Mouse (Mus musculus): ENCODE measurements around the gene Faim.
A peak's percentile ranks its signal among the peaks of the same experiment; 100 is the strongest.

The Faim gene

DNA sequence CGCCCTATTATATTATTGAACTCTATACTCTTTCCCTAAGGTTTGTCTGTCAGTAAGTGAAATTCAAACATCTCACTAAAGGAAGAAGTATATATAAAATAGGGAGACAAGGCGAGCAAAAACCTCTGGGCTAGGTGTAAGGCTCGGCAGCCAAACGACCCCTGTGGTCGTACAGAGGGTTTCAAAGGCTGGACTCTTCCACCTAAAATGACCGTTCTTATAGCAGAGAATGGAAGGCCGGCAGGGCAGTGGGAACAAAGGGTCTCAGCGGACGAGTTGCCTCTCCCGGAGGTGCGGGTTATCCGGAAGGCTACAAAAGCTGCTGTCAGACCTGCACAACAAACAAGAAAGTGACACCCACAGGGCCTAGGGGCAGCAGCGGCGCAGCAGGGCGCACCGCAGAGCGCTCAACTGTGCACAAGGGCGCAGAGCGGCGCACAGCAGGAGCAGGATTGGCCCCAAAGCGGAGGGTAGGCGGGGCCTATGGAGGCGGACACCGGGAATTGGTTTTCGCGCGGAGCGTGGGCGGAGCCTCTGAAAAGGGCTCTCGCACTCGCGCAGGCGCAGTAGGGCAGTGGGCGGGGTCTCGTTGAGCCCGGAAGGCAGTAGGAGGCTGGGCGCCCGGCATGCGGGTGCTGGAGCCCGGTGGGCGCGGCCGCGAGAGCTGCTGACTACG lies at the start of gene Faim:
TSS of gene Faim (plus strand) at position 574 of the 676 bp plus-strand sequence.
- peak; percentile 97 for DNase-seq (ENCODE audit: low read depth, low spot score)

DNA sequence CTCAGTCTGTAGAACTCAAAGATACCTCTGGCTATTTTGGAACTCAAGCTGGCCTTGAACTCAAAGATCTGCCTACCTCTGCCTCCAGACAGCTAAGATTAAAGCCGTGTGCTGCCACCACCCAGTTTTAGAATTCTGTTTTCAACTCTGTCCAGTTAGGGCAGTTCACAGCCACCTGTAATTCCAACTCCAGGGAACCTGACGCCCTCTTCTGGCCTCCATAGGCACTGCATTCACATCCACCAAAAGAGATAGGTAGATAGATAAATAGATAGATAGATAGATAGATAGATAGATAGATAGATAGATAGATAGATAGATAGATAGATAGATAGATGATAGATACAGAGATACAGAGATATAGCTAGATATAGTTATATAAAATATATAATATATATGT lies 46.9 kb upstream of the Faim start:
- peak; percentile 7 for DNase-seq (ENCODE audit: low read depth, low spot score)

DNA sequence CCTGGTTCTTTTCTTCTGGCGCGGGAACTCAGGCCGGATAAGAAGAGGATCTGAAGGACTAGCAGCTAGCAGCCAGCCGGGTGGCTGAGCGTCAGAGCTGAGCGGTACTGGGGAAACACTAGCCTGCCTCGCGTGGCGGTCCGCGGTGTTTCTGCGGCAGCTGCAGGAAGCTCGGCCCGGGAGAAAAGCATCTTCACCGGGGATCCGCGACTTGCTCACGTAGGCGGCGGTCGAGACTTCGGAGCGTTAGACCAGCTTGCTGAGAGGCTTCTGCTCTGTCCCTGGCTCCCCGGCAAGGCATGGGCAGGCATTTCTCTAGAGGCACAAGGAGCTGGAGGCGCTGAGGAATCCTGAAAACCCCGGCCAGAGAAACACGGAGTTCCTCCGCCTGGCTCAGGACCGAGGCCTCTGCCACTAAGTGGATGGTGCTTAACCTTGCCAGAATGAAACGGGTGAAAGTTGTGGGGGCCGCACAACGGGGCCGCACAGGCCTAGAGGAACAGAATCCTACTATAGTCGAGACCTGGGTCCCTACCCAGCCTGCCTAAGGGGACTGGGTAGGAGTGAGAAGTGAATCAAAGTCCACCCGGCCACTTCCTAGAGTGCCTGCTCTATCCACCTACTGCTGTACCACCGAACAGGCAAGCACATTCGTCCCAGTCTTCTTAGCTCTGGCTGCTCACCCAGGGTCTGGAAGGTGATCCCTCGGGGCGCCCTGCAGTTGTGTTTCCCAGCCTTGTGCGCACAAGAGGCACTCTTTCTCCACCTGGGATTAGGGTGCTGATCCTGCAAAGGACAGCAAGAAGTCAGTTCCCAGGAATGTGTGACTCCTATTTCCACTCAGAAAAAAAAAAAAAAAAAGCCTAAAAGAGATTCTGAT lies 33.8 kb upstream of the Faim start:
- DNase-seq (ENCODE audit: low read depth, low spot score): no peak

DNA sequence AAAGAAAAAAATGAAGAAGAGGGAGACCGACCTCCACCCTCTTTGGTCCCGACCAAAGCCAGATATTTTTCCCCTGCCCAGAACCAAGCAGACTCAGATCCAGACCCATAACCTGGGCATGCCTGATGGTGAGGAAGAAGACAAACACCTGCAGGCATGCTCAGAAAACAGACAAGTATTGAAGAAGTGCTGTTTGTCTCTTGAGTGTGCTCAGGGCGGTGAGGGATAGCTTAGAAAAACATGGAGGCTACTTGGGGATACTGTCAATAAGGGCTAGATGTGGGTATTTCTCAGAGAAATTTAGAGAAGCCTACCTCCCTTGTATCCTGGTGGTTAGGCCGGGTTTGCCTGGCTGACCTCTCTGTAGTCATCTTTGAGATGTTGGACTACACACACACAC lies 32.9 kb upstream of the Faim start:
- DNase-seq (ENCODE audit: low read depth, low spot score): no peak

DNA sequence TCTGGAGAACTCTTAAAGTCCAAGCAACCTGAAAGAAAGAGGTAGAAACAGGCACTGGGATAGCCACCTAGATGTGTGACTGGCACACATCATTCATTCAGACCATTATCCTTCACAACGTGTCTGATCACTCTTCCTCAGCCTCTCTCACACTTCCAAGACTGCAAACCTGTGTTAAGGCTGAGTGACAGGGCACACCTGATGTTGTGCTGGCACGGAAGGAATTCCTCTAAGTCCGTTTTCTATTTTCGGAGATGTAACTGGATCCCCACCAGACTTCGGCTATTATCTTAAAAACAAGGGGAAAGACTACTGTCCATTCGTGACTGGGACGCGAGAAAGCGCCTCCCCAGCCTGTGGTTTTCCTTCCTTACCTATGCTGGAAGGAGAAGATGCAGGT lies 32.3 kb upstream of the Faim start:
- DNase-seq (ENCODE audit: low read depth, low spot score): no peak

DNA sequence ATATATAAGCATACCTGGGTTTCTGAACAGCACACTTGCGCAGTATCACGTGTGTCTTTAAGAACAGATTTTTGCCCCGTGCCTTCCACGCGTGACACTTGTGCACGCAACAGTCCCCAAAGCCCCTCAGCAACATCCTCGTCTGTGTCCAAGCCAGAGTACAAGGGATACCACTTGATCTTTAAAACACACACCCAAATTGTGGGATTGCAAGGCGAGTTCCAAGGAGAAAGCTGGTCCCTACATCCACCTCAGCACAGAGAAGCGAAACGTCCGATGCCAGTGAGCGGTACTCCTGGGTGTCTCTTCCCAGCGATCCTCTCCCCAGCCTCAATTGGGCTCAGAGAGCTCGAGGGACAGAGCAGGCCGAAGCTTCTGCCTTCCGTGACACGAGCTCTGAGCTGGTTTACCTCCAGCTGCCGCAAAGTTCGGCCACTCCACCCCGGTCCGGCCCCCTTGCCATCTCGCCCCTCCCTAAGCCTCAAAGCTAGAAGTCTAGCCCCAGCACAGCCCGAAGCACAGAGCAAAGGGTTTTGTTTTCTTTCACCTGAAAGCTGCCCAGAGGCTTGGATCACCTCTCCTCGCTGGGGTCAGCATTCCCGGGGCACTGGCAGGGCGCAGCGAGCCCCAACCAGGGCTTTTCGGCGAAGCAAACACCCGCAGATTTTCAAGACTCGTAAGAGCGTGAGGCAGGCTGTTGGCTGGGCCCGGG lies 31.6 kb upstream of the Faim start:
- no peak for DNase-seq (ENCODE audit: low read depth, low spot score)

DNA sequence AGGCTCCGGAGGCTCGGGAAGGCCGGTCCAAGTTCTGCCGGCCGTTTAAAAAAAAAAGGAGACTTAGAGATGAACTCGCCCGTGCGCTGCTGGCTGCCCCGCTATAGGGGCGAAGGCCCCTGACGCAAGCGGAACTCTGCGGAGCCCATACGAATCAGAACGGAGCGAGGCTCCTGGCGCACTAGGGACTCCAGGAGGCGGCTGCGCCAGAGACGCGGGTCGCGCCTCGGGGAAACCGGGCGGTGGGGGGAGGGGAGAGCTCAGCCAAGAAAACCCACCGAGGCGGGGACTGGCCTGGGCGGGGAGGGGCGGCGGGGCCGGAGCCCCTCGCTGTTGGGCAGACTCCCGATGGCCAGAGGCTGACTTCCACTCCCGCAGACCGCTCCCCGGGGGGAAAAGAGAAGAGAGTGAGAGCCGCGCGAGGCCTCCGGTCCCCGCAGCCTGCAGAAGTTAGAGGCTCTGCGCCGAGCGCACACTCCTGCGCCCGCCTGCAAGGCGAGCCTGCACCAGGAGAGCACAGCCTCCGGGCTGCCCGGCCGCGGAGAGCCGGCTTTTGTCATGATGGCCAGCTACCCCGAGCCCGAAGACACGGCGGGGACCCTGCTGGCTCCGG lies 31.0 kb upstream of the Faim start, which contains the start of gene Foxl2:
TSS of gene Foxl2 (plus strand) at position 186 of the 613 bp plus-strand sequence.
- no peak for DNase-seq (ENCODE audit: low read depth, low spot score)

DNA sequence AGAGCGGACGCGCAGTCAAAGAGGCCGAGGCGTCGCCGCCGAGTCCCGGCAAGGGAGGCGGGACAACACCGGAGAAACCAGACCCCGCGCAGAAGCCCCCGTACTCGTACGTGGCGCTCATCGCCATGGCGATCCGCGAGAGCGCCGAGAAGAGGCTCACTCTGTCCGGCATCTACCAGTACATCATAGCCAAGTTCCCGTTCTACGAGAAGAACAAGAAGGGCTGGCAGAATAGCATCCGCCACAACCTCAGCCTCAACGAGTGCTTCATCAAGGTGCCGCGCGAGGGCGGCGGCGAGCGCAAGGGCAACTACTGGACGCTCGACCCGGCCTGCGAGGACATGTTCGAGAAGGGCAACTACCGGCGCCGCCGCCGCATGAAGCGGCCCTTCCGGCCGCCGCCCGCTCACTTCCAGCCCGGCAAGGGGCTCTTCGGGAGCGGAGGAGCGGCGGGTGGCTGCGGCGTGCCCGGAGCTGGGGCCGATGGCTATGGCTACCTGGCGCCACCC lies 30.4 kb upstream of the Faim start:
- DNase-seq (ENCODE audit: low read depth, low spot score): no peak

DNA sequence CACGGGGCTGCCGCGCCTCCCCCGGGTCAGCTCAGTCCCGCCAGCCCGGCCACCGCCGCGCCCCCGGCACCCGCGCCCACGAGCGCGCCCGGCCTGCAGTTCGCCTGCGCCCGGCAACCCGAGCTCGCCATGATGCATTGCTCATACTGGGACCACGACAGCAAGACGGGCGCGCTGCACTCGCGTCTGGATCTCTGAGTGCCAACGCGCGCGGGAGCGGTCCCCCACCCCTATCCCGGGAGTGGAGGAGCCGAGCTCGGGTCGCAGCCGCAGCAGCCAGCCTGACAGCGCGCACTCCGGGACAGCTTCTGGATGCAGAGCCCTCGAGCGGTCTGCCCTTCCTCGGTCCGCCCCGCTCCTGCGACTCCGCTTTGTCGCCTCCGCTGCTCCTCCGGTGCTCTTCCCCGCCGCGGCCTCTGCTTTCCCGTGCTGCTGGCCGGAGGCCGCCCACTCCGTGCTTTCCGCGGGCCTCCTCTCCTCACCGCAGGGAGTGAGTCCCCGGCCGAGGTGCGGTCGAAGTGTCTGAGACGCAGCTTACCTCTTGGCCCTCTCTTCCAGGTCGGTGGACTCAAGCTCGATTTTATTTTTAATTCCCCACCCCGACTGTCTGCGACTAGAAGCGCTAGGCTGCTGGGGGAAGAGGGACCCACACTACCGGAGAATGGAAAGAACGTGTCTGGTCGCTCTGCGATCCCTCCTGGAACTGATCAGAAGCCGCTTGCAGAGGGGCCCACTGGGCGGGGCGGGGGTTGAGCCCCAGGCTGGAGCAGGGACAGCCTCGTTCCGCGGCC lies 29.4 kb upstream of the Faim start:
- DNase-seq (ENCODE audit: low read depth, low spot score): no peak

DNA sequence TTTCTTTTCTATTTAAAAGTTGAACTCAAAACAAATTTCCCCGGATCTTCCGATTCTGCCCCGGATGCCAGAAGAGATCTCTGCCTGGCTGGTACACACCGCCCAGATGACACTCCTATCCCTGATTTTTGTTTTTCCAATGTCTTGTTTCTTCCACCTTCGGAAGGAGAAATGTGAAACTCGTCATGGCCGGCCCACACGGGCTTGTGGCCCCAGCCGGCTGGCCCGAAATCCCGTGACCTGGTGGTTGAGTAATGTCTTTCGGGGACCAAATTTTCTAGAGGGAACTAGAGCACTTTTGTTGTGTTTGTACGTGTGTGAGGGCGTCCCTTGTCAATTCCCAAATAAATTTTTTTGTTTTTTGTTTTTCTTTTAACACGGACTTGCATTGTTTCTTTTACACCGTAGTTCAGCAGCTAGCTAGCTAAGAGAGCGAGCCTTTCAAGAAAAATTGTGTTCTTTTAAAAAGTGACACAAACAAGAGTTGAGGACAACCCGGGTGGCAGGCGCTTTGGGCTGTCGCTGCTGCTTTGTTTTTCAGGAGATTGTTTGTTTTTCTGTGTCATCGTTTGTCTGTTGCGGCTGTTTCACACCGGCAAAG lies 28.3 kb upstream of the Faim start:
- no peak for DNase-seq (ENCODE audit: low read depth, low spot score)

DNA sequence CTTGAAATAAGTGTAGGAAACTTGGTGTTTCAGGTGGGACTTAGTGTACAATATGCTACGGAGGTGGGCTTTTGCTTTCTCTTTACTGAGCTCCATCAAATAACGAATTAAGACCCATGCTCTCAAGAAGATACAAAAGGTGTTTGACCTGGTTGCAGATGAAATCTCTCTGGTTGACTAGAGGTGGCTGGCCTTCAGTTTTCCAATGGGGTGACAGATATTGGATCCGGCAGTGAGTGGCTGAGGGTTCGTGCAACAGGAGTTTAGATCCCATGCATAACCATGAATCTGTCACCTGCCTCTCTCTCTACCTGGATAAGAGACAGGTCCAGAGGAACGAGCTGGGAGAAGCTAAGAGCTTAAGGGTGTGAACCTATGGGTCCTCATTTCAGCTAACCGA lies 27.5 kb upstream of the Faim start:
- no peak for DNase-seq (ENCODE audit: low read depth, low spot score)

DNA sequence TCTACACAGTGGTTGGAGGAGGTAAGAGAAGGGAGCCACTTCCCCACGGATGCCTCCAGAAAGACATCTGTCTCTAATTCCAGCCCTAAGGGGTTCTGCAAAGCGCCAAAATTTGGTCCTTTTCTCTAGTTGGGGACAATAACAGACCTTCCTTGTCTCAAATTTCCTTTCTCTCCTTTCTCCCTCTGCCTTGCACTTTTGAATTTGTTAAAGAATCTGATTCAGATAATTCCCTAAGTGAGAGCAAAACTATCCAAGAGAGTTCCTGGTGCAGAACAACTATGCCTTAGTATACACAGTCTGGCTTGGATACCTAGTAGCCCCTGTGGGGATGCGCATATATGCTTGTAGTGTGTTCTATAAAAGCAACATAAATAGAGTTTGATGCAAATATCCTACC lies 26.3 kb upstream of the Faim start:
- no peak for DNase-seq (ENCODE audit: low read depth, low spot score)

DNA sequence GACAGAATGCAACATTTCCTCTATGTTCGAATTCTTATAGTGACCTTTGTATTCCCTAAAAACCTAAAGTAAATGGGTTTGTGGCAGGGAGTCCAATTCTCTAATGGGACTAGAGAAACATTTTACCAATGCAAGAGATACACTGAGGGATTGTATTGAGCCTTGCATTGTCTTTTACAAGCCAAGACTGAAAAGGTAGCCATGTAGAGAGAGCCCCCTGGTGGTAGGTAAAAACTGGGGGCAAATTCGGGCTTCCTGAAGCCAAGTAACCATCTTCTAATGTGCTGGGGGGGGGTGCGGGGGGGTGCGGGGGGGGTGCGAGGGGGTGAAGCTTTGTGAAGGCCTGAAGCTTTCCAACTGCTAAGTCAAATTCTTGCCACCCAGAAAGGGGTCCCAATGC lies 25.8 kb upstream of the Faim start:
- DNase-seq (ENCODE audit: low read depth, low spot score): no peak

DNA sequence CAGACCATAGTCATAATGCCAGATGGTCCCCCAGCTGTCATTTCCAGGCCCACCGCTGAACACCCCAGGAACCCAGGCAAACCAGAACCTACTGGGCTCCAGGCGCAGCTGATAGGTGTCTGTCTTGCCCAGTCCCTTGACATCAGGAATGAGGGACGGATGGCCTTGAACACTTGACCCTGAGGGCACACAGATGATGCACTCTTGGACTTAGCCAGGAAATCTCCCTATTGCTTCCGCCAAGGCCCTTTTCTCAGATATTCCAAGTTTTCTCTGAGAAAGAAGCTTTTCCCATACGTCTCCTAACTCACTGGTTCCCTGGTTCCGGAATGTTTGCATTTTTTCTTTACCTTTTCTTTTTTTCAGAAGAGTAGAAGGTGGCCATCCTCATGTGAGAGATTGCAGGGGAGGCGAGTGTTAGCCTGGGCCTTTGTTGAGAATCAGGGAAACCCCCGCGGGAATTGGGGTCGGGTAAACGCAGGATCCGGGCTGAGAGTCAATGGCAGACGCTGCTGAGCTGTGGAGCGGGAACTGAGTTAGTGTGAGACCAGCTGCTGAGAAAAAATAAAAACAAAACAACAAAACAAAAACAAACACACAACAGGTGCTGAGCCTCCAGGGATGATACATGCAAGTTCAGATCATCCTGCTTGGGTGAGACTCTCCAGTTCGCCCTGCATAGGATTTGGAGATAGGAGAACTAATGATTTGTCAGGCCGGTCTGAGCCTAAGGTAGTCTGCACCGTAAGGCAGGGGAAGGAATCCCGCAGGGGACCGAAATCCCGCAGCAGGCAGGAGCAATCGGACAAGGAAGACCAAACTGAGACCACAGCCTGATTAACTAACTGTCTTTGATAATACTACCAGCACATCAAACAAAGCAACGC lies 24.3 kb upstream of the Faim start:
- no peak for DNase-seq (ENCODE audit: low read depth, low spot score)

DNA sequence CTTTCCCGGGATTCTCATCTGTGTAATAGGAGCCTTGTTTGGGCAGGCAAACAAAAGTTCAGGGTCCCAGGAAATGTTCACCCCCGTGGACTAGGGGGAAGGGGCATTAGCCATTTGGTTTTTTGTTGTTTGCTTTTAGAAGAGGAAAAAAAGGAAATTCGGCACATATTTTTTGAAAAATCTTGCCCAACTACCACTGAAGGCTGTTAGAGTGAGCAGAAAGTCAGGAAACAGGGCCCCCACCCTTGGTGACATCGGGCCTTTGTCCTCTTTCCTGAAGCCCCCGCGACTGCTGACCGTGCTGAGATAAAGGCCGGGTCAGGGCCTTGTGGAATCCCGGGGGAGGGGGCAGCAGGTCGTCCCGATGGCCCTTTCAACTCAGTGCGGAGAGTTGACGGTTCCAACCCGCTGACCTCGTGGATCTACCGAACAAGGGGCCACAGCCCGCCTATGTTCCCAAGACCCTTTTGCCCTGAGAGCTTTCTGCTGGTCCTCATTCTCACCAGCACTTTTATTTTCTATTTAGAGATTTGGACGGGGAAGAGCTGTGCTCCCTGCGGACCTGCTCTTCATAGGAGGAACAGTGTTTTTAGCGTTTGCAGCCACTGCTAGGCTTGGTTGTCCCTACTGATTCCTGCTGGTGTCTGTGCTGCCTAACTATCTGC lies 23.6 kb upstream of the Faim start:
- DNase-seq (ENCODE audit: low read depth, low spot score): no peak

DNA sequence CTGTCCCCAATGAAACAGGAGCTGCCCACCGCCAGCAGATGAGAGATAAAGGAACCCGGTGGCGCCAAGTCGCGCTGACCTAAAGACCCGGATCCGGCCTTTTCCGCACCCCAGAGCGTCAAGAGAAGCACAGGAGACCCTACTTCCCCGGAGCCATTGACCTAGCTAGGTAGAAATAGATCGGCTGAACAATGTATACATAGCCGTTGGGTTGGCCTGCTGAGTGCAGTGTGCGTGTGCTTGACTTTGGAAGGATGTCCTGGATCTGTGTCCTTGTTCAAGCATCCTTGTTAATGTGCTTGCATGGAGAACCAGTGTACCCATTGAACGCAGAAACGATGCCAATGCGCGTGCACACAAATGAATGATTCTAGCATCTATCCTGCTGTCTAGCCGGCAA lies 22.5 kb upstream of the Faim start:
- DNase-seq (ENCODE audit: low read depth, low spot score): no peak

DNA sequence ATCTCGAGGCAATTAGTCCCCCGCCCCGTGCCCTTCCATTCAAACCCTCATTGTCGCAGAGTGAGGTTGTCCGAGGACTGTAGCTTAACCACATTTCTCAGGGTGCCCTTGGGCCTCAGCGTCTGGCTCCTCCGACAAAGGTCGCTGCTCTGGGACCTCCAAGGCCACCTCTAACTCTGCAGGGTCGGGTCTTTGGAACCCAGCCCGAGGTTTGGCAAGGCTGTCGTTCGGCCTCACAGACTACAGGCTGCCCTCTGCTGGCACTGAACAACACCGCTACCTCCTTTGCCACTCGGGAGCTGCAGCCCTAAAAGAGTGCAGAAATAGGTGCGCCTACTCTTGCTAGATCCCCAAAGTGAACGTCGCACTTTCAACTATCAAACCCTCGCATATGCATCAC lies 21.1 kb upstream of the Faim start:
- DNase-seq (ENCODE audit: low read depth, low spot score): no peak

DNA sequence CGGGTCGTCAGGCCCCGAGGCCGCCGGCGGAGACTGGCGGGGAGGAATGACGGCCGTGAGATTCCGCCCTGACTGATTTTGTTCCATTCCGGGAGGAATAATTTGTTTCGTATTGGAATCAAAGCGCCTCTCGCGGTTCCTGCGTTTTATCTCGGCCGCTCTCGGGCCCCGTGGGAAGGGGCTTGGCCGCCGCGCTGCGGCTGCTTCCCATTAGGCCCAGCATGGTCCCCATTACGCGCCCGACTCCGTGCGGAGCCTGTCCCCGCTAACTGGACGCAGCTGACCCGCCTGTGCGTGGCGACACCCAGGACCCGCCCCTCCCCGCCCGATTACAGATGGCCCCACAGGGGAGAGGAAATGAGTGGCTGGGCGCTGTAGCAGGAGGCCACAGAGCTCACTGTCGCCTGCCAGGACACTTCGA lies 13.1 kb upstream of the Faim start:
- DNase-seq (ENCODE audit: low read depth, low spot score): no peak

DNA sequence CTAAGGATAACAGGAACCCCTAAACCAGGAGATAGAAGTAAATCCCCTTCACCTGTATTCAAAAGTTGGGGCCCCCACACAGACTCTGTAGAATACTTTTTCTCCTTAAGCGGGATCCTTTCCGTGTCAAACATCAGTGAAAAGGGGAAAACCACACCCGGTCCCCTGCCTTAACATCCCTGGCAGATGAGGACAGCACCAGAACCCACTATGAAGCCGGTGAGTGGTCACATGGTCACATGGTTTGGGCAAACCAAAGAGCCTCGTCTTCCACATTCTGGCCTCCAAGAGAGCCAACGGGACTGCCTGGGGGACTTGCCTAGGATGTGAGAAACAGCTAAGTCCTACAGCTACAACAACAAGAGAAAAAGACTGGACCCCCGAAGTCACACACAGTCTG lies 12.6 kb upstream of the Faim start:
- no peak for DNase-seq (ENCODE audit: low read depth, low spot score)
